Mouse (Mus musculus) CH12F3 (cell line): ENCODE measurements around the gene Nsf.

ENCODE experiments used
- in situ Hi-C: fragments of 300-500 bp; cut with MboI; formaldehyde crosslinking; loops from 2 replicates; pipeline ENCODE4 v1.14.3; 2020; ENCODE audit warnings: low sequenced_read_pairs

Nsf gene

DNA sequence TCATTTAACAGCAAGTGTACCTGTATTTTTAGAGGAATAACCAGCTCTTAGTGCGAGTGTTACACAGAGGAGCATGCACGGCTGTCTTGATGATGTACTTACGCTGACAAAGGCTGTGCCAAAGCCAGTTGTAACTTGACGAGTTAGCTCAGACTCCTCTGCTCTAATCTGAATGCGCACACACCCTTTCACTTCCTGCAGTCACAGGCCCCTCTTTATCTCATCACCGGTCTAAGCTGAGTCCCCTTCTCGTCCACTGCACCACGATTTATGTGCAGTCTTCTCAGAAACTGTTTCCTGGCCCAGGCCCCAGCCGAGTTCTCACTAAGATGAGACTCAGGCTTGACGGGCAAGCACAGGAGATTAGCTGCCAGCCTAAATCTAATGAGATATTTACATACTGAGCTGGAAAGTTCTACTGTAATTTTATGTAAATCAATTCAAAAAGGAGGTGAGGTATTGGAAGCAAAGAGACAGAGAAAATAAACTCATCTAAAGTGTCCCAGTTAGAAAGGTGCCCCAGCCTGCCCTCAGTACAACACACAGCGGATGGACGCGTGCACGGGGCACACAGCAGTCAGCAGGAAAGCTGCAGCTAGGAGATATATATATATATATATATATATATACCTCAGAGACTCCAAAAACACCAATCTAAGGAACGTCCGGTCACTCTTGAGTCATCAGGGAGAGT lies 101.1 kb downstream of the Nsf start:
- in situ Hi-C loops: no loop called here

DNA sequence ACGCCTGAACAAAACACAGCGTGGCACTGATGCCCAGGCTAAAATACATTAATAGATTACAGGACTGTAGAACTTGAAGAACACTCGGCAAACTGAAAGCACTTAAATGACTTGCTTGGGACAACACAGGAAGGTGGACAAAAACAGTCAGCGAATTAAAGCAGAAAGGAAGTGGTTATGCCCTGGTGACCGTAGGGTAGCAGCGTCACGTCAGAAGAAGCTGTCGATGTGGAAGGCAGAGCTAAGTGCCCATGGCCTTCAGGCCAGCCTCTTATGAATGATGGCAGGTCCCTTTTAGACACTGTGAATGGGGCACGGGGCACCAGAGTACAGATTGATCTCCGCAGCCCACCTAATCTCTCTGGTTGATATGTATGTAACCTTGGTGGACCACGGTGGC lies 105.6 kb downstream of the Nsf start:
- in situ Hi-C loops: no loop called here

DNA sequence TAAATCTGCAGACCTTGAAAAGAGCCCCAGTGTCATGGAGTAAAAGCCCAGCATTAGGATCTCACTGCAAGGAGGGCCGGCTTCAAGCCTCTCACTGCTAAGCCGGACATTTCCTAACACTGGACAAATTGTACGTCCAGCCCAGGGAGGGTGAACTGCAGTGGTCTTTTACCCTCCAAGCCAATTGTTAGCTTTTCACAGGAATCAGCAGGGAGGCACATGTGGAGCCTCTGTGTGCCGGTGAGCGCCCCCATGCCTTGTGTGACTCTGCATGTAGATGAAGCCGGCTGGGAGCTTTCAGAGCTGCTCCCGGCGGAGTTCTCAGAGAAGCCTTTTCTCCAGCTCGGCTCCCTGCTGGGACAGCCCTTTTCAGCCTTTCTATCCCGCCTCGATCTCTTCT lies 113.0 kb downstream of the Nsf start:
- in situ Hi-C loops: no loop called here

DNA sequence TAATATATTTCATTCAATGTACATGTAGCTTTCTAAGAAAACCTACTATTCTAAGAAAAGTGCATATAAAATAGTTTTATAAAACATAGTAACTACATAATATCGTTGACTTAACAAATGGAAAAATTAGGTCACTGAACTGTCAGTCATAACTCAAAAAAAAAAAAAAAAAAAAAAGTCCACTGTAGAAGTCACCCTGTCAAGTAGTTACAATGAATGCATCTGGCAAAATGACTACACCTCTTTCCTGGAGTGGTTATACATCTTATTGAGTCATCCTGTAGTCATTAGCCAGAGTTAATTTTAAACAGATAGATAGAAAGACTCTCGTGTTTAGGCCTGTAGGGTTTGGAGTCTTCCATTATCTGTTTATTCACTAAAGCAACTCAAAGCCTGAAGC lies 114.9 kb downstream of the Nsf start:
- in situ Hi-C loops: no loop called here

DNA sequence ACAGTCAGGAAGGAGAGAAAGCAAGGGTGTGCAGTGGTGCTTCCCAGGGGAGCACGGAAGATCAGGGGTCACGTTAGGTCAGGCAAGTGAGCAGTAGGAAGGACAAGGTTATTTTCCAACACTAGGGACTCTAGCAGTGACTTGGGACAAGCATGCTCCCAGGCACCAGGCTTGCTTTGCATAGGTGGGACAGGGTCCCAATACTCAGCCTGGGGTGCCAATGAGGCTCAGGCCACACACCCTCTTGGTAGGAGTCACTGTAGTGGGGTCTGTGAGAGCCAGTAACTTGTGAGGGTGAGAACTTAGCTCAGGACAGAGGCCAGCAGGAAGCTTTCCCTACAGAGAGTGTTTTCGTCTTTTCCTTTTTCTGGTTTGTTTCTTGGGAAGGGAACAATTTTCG lies 121.5 kb downstream of the Nsf start:
- in situ Hi-C loops: no loop called here

DNA sequence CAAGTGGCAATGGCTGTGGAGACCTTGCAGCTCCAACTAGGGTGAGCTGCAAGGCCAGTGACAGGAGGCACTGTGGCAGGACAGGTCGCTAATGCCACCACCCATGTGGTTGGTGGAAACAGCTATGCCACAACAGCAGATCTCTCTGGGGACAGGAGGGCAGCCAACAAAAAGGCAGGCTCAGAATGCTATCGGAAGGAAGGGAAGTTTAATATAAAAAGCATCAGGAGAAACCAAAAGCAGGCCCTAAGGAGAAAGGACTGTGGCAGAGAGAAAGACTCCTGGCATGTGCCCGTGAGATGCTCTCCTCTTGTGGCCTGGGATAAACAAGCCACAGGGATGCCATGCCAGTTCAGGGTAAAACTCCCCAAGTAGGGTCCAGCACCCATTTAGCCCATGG lies 122.1 kb downstream of the Nsf start:
- in situ Hi-C loops: no loop called here

DNA sequence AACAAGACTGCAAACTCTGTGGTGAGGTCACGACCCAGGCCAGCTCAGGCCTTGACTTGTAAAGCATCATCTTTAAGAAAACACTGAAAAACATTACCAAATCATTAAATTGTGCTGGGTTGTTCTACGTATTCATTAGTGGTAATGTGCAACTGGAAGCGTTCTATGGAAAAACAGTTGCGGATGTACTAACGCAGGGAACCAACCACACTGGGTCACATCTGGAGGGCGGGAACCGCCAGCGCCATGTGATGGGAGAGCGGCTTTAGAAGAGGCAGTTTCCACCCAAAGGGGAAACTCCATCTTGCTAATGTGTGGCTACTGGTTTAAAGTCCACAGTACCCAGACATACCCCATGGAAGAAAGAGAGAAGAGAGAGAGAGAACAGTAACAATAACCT lies 123.4 kb downstream of the Nsf start:
- in situ Hi-C loops: no loop called here

DNA sequence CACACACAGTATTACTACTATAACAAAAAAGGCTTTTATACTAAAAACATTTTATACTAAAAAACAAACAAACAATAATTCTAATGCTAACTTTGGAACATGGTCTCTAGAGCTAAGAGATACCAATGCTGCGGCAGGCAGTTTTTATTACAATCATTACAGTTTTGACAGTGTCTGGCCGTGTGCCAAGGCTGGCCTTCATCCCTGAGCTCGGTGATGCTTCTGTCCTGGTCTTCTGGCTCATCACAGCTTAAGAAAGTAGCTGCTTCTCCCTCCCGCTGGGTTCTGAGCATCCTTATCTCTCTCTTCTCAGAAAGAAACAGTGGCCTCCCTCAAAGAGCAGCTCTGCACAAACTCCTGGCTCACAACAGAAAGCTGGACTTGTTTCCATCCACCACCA lies 123.9 kb downstream of the Nsf start:
- in situ Hi-C loops: no loop called here

DNA sequence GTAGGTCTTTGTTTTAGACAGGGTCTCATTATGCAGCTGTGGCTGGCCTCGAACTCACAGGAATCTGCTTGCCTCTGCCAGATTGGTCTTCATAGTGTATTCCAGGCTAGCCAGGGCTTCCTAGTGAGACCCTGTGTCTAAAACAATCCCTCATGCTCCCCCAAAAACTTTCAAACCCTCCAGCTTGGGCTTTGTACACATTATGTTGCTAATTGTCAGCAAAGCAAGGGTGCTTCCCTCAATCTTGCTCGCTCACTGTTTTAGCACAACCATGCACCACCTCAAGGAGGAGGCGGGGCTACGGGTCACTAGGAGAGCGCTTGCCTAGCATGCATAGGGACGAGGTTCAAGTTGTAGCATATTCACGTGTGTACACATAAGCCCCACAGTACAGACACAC lies 125.0 kb downstream of the Nsf start:
- in situ Hi-C loops: no loop called here

DNA sequence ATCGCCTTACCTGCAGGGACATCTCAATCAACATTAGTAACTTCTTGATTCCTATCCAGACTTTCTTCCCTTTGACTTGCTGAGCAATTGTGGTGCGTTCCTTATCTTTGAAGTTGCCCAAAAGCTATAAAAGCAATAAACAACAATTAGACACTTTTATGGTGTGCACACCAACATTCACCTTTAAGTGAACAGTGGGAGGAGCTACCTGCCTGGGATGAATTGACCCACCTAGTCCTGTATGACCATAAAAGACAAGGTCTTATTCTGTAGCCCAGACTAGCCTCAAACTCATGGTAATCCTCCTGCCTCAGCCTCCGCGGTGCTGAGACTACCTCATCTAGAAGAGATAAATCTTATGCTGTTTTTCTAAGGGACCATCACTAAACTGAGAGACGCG lies 126.7 kb downstream of the Nsf start:
- in situ Hi-C loops: no loop called here

DNA sequence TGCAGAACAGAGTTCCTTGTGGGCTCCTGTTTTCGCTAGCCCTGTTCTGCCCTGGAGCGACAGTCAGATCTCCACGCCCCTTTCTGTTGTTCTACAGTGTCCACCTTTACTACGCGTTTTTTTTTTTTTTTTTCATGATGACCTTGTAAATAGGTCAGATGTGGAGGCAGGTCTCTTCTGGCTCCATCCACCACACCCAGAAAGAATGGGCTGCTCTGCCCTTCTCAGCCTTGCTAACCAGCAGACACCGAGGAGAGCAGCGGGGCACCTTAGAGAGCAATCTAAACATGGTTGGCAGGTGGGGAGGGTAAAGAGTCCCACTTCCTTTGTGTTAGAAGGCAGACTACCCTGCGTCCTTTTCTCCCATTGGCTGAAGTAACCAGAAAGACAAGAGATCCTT lies 137.1 kb downstream of the Nsf start:
- in situ Hi-C loops: no loop called here

DNA sequence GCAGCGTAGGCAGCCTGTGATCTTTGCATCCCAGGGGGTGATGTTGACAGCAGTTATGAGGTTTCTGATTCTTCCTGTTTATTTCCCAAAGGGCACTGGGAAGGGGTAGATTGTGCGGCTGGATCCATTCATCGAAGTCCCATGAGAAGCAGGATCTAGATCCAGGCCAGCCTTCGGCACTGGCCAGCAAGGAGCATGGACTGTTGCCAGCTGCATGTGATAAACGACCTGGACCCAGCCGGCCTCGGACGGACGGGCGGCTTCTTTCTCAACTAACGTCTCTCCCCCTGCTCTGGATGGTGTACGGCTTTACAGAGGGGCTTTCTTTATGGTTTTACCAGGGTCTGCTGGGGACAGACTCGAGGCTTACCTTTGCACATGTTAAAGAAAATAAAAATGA lies 137.9 kb downstream of the Nsf start:
- in situ Hi-C loops: no loop called here

DNA sequence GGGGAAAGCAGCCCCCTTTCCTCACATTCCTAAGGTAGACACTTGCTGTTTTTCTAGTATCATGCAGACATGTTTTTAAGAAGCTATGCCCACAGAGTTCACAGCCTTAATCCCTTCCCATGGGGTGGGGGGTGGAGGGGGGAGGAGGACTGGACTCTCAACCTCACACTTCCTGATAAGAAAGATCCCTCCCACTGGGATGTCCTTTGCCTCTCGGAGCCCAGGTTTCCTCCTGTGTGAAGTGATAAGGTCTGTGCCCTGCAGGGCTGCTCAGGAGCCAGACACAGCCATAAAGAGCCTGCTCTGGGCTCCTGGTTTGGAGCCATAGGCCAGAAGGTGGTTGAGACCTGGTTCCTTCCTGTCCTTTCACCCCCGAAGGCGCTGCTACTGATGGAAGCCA lies 139.0 kb downstream of the Nsf start:
- in situ Hi-C loops: no loop called here

DNA sequence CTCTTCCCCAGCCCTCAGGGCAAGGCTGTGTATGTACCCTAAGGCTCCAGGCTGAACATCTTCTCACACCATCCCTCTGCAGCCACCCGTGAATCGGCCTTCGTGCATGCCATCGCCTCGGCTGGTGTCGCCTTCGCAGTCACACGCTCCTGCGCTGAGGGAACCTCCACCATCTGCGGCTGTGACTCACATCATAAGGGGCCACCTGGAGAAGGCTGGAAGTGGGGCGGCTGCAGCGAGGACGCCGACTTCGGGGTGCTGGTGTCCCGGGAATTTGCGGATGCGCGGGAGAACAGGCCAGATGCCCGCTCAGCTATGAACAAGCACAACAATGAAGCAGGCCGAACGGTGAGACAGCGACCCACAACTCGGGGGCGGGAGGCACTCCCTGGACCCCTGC lies 142.6 kb downstream of the Nsf start:
- in situ Hi-C loops: no loop called here

DNA sequence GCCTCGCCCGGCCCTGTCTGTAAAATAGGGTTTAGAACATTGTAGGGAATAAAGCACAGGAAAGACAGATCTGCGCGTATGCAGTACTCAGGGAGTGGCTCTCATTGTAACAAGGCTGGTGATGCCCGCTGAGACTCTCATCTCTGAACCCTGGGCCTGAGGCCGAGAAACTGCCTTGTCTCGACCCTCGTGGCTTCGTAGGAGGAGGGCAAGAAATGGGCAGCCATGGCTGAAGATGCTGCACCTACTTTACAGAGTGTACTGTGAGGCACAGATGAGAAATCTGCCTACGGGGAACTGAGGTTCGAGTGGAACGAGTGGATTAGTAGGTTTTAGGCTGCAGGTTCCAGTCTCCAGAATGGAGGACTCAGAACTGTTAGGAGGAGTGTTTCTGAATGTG lies 143.2 kb downstream of the Nsf start:
- in situ Hi-C loops: no loop called here

DNA sequence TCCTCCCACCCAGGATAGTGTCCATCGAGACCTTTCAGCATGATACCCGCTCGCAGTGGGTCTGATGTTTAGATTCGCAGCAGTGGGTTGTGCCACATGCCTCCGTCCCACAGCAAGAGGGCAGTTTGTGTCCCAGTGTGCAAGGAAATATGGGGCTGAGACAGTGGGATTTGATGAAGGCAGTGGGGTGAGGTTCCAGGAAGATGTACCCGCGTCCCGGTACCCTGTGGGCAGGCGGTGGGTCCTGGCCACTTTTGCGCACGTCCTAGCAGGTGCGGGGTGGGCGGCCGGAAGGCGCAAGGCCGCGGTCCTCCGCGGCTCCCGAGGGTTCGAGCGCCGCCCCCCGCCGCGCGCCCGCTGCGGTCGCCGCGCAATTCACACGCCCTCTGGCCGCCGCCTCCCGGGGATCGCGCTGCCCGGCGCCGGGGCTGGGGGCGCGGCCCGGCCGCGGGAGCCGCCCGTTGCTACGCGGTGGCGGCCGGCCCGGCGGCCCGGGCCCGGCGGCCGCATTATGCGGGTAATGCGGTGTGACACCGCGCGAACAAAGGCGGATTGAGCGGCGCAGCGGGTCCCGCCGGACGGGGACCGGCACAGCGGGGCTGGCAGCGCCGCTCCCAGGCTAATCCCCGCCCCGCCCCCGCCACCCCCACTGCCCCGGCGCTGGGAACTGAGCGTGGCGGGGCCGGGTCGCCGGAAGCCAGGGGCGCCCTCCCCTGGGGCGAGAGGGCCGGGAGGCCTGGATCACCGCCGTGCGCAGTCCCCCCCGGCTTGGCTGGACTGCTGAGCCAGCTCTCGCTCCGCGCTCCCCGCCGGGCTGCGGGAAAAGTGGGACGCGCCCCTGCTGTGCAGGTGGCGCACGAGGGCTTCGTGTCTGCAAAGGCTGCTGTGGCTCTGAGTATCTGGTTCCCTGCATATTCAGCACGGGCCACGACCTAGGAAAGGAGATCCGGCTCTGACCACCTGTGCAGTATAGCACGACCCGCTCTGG lies 144.0 kb downstream of the Nsf start:
- in situ Hi-C loops: no loop called here

DNA sequence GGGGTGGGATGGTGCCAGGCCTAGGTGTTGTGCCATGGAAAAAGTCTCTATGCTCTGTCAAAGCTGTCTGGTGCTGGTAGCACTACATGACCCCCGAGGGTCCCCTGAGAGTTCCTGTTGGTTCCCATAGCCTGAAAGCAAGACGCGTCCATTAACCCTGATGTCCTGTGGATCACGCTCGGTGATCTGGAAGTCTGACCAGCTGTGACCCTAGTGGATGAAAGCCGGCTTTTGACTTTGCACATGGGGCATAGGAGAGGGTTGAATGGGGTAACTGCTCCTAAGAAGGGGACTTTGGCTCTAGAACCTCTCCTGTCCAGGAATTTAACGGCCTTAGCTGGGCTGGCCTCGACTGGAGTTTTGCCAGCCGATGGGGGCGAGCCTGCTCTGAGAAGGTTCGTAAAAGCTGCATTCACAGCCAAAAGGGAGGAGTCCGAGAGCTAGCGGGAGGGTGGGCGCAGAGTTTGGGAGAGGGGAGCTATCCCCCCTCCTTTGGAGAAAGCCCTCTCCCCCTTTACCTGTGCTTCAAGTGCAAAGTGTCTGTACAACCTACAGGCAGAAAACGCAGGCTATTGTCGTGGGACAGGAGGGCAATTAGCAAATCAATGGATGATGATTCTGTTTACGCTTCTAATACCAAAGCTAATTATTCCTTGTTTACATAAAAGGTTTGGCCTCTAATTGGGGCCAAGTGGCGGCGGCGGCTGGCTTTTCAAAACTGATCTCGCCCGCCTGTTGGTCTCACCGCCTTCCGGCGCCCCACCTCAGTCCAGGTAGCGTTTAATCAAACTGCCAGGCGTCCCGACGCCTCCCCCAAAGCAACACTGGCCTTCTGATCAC lies 144.9 kb downstream of the Nsf start:
- in situ Hi-C loops: no loop called here

DNA sequence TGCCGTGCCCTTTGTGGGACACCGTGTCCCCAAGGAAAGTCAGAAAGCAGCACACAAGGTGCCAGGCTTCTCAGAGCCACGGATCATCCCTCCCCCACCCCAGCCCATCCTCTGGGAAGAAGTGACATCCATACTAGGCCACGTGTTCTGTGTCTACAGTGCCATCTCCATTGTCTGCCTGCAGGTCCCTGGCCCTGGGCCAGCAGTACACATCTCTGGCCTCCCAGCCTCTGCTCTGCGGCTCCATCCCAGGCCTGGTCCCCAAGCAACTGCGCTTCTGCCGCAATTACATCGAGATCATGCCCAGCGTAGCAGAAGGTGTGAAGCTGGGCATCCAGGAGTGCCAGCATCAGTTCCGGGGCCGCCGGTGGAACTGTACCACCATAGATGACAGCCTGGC lies 145.9 kb downstream of the Nsf start:
- in situ Hi-C loops: no loop called here

DNA sequence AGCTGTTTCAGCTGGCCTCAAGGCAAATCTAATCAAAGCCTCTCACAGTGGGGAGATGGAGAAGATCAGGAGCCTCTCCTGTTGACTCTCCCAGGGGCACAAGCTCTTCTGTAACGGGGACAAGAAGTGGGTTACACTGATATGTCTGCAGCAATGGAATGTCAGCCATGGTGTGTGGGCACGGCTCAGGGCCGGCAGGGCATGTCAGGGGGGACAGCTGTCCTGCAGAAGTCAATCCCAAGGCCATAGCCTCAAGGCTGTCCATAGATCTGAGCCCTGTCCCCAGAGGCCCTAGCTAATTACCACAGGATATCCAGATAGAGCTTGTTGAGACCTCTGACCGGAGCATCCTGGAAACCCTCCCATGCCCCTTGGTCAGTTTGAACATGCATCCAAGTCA lies 149.1 kb downstream of the Nsf start:
- in situ Hi-C loops: no loop called here

DNA sequence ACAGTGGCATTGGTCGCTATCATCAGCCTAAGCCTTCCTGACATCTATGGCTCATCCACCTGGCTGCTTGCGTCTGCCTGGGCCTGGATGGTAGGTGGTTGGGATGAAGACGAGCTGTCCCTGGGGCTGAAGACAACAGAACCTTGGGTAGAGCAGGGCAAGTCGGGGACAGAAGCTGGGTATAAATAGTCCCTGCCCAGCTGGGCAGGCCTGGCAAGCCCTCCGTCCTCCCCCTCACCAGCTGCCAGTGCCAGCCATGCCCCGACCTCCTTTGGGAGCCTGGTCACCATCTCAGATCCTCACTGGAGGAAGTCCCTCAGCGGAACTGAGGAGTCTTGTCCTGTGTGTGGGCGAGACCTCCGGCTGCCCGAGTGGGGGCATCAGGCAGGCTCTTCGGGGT lies 149.7 kb downstream of the Nsf start:
- in situ Hi-C loops: no loop called here

DNA sequence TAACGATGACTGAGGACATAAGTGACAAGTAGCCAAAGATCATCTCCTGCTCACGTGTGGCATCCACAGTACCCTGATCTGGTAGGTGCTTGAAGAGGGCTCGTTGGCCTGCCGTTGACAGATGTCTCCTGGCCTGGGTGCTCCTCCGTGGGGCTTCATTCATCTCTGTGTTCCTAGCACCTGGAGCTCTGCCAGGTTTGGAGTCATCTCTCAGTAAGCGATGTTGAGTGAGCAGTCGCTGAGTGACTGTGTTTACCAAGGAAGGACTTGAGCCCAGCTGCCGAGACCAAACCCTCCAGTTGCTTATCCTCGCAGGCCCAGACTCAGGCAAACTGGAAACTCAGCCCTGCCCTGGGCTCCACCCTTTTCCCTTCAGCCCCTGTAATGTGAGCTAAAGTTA lies 152.7 kb downstream of the Nsf start:
- in situ Hi-C loops: no loop called here
